Comparison of ENCODE assay signal across 16 mouse cellular contexts in genomic region chr16:85066227-85066626, GRCm38 (mm10).
DNase-seq lines count a peak whose midpoint lies in the region; ATAC-seq and TF ChIP-seq lines count a peak whose summit lies in the region.
"Had no signal": no experiment of that assay in that cellular context is flagged by ENCODE, and none has a peak within 500 bp of the region (broad histone marks: within the 10 kb centered on the region; RNA-seq: fewer than 3 reads in every experiment).

No protein-coding gene starts in this region.

- H3K36me3 ChIP-seq in forebrain, postnatal 0 days (ENCODE audit: insufficient read depth), result peaks cover 5% of the 10 kb centered on the region; the same call in 1 of the 2 replicates
- 0 out of 2 replicates have a peak, but pooled peaks cover under 1% of the 10 kb centered on the region for H3K36me3 ChIP-seq in forebrain, embryonic 14.5 days (ENCODE audit: control insufficient read depth, insufficient read depth, low read length)
- peaks cover 6% of the 10 kb centered on the region; the same call in 1 of the 2 replicates for H3K36me3 ChIP-seq in neural tube, embryonic 12.5 days
- 0 out of 2 replicates have a peak, but pooled peaks cover under 1% of the 10 kb centered on the region for H3K36me3 ChIP-seq in neural tube, embryonic 15.5 days

- no peak for DNase-seq in forebrain, postnatal 0 days
- DNase-seq in forebrain, embryonic 14.5 days (ENCODE audit: low spot score), result no peak
- DNase-seq in layer of hippocampus, adult 2 months (ENCODE audit: low spot score in 2 of 2), result no peak
- no peak for DNase-seq in layer of hippocampus, adult 9-11 months
- DNase-seq in gastrocnemius, adult 2 months, result no peak
- DNase-seq: adrenal gland, postnatal 10 days; cerebellum, adult 11 months; cerebellum, adult 8-10 months; cerebellum, postnatal 25 days; gastrocnemius, postnatal 14 days; heart, postnatal 36 days had no signal

- no peak overlapping the region for H3K27ac ChIP-seq in forebrain, postnatal 0 days (ENCODE audit: low read depth, low read length)
- H3K27ac ChIP-seq in forebrain, embryonic 14.5 days (ENCODE audit: low read depth, low read length), result no peak overlapping the region
- peak overlapping the region; percentile 64 for H3K27ac ChIP-seq in layer of hippocampus, adult 2 months
- H3K27ac ChIP-seq in neural tube, embryonic 12.5 days, result no peak overlapping the region
- H3K27ac ChIP-seq in neural tube, embryonic 15.5 days (replicated peaks), result no peak overlapping the region
- H3K27ac ChIP-seq in gastrocnemius, adult 2 months, result no peak overlapping the region
- H3K27ac ChIP-seq: embryonic facial prominence, embryonic 12.5 days; heart, embryonic 13.5 days had no signal

- H3K4me2 ChIP-seq in forebrain, postnatal 0 days (ENCODE audit: low read depth), result no peak overlapping the region
- H3K4me2 ChIP-seq in forebrain, embryonic 14.5 days (ENCODE audit: low read length), result no peak overlapping the region
- H3K4me2 ChIP-seq in neural tube, embryonic 12.5 days (replicated peaks), result no peak overlapping the region
- no peak overlapping the region for H3K4me2 ChIP-seq in neural tube, embryonic 15.5 days
- H3K4me2 ChIP-seq: embryonic facial prominence, embryonic 12.5 days; heart, embryonic 13.5 days had no signal

- H3K4me3 ChIP-seq in forebrain, postnatal 0 days (ENCODE audit: low read depth, low read length), result no peak overlapping the region
- H3K4me3 ChIP-seq in forebrain, embryonic 14.5 days (ENCODE audit: low read depth, low read length), result no peak overlapping the region
- no peak overlapping the region for H3K4me3 ChIP-seq in layer of hippocampus, adult 2 months
- no peak overlapping the region for H3K4me3 ChIP-seq in neural tube, embryonic 12.5 days
- no peak overlapping the region for H3K4me3 ChIP-seq in neural tube, embryonic 15.5 days (replicated peaks)
- H3K4me3 ChIP-seq in gastrocnemius, adult 2 months, result no peak overlapping the region
- H3K4me3 ChIP-seq: embryonic facial prominence, embryonic 12.5 days; heart, embryonic 13.5 days had no signal

- H3K9ac ChIP-seq in forebrain, postnatal 0 days, result no peak overlapping the region
- no peak overlapping the region for H3K9ac ChIP-seq in forebrain, embryonic 14.5 days (ENCODE audit: low read length)
- H3K9ac ChIP-seq in neural tube, embryonic 12.5 days, result no peak overlapping the region
- H3K9ac ChIP-seq in neural tube, embryonic 15.5 days (replicated peaks), result no peak overlapping the region
- H3K9ac ChIP-seq: embryonic facial prominence, embryonic 12.5 days; heart, embryonic 13.5 days had no signal

- H3K27me3 ChIP-seq in forebrain, postnatal 0 days (ENCODE audit: insufficient read depth, low read length), result no peaks in the 10 kb centered on the region
- no peaks in the 10 kb centered on the region for H3K27me3 ChIP-seq in forebrain, embryonic 14.5 days (replicated peaks; ENCODE audit: control insufficient read depth, insufficient read depth, low read length)
- no peaks in the 10 kb centered on the region for H3K27me3 ChIP-seq in neural tube, embryonic 12.5 days (replicated peaks)
- H3K27me3 ChIP-seq in neural tube, embryonic 15.5 days (replicated peaks), result no peaks in the 10 kb centered on the region
- H3K27me3 ChIP-seq: embryonic facial prominence, embryonic 12.5 days; heart, embryonic 13.5 days had no signal

- no peaks in the 10 kb centered on the region for H3K9me3 ChIP-seq in forebrain, postnatal 0 days (ENCODE audit: low read length)
- 0 out of 2 replicates have a peak, but pooled peaks cover 3% of the 10 kb centered on the region for H3K9me3 ChIP-seq in forebrain, embryonic 14.5 days (replicated peaks; ENCODE audit: control insufficient read depth, low read length)
- no peaks in the 10 kb centered on the region for H3K9me3 ChIP-seq in neural tube, embryonic 12.5 days
- H3K9me3 ChIP-seq in neural tube, embryonic 15.5 days (replicated peaks), result no peaks in the 10 kb centered on the region
- H3K9me3 ChIP-seq: embryonic facial prominence, embryonic 12.5 days had no signal

- intact Hi-C loops in gastrocnemius, adult 2 months (cut with DNase I), result no loop called here

- no peak for TF ChIP-seq CTCF in forebrain, postnatal 0 days (IDR thresholded peaks at IDR 0.05; ENCODE audit: low read depth)
- no peak for TF ChIP-seq CTCF in layer of hippocampus, adult 2 months (conservative IDR thresholded peaks at IDR 0.05)
- TF ChIP-seq CTCF in gastrocnemius, adult 2 months (IDR thresholded peaks at IDR 0.05), result no peak

- WGBS in forebrain, postnatal 0 days, result 85% methylated on average over 11 of the region's 11 CpGs
- 89% methylated on average over 11 of the region's 11 CpGs for WGBS in forebrain, embryonic 14.5 days
- WGBS in neural tube, embryonic 12.5 days, result 78% methylated on average over 11 of the region's 11 CpGs
- WGBS in neural tube, embryonic 15.5 days, result 75% methylated on average over 11 of the region's 11 CpGs

- H3K4me1 ChIP-seq in forebrain, postnatal 0 days (ENCODE audit: insufficient read depth), result no peaks in the 10 kb centered on the region
- H3K4me1 ChIP-seq in forebrain, embryonic 14.5 days (ENCODE audit: control insufficient read depth, insufficient read depth, low read length), result no peaks in the 10 kb centered on the region; the same call in 1 of the 2 replicates
- H3K4me1 ChIP-seq in neural tube, embryonic 12.5 days, result peaks cover 11% of the 10 kb centered on the region; the same call in 1 of the 2 replicates
- H3K4me1 ChIP-seq in neural tube, embryonic 15.5 days, result peaks cover 4% of the 10 kb centered on the region; the same call in 1 of the 2 replicates
- H3K4me1 ChIP-seq: embryonic facial prominence, embryonic 12.5 days had no signal

- peak; percentile 59 for ATAC-seq in forebrain, postnatal 0 days
- no peak for ATAC-seq in forebrain, embryonic 14.5 days
- 0 out of 2 replicates have a peak, but pooled peaks have one; percentile 8 for ATAC-seq in neural tube, embryonic 12.5 days (ENCODE audit: low FRiP score, low read depth)
- no peak; the same call in 1 of the 2 replicates for ATAC-seq in neural tube, embryonic 15.5 days (ENCODE audit: low FRiP score)
- ATAC-seq: intestine, embryonic 16.5 days had no signal

Comparison
In these comparisons a context has a peak if more than half of its experiments do, and no peak if none do; other contexts are left out.
1. ATAC-seq: peak in forebrain, postnatal 0 days (single experiment) and neural tube, embryonic 12.5 days (single experiment); none in forebrain, embryonic 14.5 days (single experiment) and neural tube, embryonic 15.5 days (single experiment).